Mouse (Mus musculus) layer of hippocampus, postnatal 14 days (tissue): ENCODE results near the gene Pax6. TPM values are rescaled to one million over a fixed set of nuclear protein-coding genes. Genes with fewer than 3 reads are reported as not detected.

Experiments used
- DNase-seq, 2 experiments: peaks; one replicate each; pipeline ENCODE4 v3.0.0; 2021 to 2022; ENCODE audit warnings: low spot score in 2 of 2, mixed read lengths in 1 of 2
- total RNA-seq, 2 experiments: library from RNA; stranded (reverse); gene quantifications; 2 replicates each; pipeline ENCODE4 v1.2.3; 2021

Gene Pax6
- total RNA-seq, 2 experiments from 2014 or later, result 11.1 to 11.2 TPM

GRCm38 (mm10) chr2:105682634-105683351 is 14.1 kb downstream of the Pax6 start:
- DNase-seq, result no peak

DNA sequence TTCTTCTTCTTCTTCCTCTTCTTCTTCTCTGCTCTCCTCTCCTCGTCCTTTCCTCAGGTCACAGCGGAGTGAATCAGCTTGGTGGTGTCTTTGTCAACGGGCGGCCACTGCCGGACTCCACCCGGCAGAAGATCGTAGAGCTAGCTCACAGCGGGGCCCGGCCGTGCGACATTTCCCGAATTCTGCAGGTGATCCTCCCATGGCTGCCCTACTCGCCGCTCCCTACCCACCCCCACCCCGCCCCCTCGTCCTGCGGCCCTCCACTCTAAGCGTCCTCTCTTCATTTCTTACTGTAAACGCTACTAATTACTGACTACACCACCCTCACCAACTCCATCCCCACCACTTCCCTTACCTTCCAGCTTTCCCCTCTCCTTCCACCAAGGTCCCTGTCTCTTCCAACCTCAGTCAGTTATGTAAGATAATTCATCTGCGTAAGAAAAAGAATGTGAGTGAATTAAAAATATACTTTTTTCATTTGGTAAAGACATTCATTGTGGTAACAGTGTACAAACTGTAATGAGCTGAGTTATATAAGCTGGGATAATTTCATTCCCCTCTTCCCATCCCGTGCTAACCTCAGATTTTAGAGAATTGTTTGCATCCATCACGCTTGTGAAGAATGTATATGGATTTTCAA is 15.2 kb downstream of the Pax6 start:
- DNase-seq, result no peak

DNA sequence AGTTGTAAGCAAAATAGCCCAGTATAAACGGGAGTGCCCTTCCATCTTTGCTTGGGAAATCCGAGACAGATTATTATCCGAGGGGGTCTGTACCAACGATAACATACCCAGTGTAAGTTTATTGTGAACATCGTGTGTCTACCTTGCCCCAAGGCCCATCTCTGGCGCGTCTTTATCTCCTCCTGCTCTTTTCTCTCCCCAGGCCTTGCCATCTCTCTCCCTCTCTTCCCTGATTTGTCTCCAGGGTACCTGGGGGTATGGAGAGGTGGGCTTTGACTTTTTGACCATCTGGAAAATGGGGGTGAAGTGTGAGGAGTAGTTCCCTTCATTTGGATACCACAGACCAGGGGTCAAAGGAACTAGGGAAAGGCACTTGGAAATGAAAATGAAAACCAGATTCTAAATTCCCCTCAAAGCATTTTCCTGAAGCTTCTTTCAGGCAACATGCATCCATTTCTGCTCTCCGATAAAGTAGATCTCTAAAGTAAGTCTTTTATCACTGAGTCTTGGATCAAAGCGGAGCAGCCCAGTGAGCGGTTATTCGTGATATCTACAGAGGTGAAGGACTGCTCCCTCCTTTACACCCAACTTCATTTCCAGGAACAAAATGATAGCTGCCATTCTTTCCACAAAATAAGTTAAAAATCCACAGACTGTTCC is 16.4 kb downstream of the Pax6 start:
- no peak for DNase-seq

- no peak for DNase-seq
These were observed 17.0 kb downstream of the Pax6 start for GRCm38 (mm10) chr2:105685651-105686050.

DNA sequence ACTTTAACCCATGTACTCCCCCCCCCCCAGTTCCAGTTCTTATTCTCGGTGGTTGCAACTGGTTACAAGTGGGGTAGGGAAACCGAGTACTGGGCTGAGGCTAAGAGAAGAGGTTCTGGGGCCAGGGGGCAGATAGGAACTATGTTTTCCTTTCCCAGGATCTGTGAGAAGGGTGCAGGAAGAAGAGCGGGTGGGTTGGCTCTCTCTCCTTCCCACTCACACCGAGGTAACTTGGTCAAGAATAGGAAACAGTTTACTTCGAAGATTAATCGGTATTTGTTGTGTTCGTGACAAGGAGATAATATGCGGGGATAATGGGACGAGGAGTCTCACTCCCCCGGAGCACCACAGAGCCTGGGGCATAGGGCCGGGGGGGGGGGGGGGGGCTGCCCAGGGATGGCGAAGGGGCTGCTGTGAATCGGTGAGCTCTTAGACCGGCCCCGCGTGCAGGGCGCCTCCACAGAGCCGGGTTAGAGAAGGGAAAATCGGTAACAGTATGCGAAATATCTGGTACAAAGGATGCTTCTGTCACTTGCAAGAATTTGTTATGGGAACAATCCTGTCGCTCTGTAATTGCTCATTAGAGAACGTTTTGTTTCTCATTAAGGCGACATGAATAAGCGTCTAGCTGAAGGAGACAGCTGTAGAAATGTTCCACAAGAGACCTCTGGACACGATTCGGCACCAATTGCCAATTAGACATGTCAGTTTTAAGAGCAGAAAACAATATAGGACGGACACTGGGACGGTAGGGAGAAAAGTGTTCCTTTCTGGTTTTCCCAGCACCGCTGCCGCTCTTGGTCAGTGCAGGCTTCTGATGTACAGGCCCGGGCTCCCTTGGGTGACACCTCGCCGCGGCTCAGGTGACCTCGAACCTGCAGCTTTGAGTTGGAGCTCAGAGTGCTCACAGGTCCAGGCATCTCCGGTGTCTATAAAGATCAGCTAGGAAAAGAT is 17.9 kb downstream of the Pax6 start:
- DNase-seq, result no peak

- peak; percentile 53 to 57 for DNase-seq
These were observed 18.8 kb downstream of the Pax6 start for GRCm38 (mm10) chr2:105687317-105687991.

- DNase-seq, result no peak
These were observed 19.3 kb downstream of the Pax6 start for GRCm38 (mm10) chr2:105688011-105688410.

DNA sequence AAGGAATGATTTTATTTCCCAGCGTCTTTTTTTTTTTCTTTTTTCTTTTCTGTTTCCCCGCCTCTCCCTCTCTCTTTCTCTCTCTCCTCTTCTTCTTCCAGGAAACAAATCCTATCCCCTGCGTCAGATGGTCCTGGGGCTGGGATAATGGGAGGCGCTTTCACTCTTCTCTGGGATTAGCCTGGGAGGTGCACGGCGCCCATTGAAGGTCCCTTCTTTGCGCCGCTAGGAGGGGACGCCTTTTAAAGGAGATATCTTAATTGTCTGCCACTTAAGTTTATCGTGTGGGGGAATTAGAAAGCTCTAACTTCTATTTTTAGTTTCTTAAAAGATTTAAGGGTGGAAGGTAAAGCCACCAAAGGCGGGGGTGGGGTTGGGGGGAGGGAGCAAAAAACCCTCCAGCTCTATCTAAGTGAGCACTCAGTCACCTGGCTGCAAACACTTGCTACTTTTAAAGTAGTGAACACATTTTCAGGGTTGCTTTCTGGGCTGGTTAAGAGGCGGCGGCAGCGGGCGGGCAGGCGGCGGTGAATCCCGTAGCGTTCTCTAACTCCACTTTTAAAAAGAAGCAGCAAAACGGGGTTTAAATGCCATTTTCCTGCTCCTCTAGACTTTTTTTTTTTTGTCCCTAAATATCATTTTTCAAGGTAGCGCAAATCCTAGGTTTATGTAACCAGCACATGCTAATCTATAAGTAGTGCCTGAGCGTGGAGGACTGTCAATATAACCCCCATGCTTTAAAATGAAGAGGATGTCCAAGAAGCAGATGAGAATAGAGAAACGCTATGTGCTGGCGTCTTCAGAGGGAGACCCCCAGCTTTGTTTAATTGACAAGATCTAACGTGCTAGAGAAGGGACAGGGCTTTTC is 20.0 kb downstream of the Pax6 start:
- no peak for DNase-seq

GRCm38 (mm10) chr2:105689304-105689770 is 20.6 kb downstream of the Pax6 start:
- no peak for DNase-seq

GRCm38 (mm10) chr2:105689771-105690639 is 21.3 kb downstream of the Pax6 start:
- no peak for DNase-seq

DNA sequence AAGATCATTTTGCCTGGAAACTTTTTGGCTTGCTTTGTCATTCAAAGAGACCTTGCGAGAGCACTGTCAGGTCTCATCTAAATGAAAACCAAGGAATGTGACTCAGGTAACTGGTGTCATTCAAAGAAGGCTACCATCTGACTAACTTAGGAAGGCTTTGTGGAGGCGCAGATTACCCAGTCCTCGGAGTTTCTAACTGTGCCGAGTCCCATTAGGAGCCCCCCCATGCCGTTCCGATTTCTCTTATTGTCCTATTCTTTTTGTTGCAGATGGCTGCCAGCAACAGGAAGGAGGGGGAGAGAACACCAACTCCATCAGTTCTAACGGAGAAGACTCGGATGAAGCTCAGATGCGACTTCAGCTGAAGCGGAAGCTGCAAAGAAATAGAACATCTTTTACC is 22.6 kb downstream of the Pax6 start:
- no peak for DNase-seq

DNA sequence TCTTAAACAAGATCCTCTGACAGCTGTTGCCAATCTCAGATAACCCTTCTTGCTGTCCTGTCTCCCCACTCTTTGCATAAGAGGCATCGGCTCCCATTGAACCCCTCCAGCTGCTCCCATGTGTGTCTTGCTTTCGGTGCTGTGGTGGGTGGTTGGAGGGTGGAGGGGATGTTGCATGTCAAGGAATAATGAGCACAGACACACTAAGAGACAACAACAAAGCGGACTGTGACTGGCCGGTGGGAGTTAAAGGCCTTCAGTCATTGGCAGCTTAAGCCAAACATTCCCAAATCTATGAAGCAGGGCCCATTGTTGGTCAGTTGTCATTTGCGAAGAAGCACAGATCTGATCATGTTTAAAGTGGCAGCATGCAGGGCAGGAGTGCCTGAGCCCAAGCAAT is 29.0 kb downstream of the Pax6 start:
- no peak for DNase-seq

GRCm38 (mm10) chr2:105698631-105699030 is 29.9 kb downstream of the Pax6 start:
- no peak for DNase-seq

DNA sequence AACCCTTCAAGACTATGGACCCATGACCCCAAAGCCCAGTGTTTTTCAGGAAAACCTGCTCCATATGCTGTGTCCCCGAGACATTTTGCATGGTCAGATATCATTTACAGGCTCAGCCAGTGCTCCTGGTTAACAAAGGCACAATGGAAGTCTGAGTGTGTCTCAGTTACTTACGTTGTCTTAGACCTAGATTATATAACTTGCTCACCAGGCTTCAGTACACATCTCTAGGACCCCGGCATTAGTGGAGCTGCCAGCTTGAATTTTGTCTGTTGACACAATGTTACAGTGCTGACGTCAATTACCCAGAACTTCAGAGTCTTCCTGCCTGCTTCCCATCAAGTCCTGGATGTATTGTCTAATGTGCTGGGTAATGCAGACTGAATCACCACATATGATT is 33.1 kb downstream of the Pax6 start:
- no peak for DNase-seq

DNA sequence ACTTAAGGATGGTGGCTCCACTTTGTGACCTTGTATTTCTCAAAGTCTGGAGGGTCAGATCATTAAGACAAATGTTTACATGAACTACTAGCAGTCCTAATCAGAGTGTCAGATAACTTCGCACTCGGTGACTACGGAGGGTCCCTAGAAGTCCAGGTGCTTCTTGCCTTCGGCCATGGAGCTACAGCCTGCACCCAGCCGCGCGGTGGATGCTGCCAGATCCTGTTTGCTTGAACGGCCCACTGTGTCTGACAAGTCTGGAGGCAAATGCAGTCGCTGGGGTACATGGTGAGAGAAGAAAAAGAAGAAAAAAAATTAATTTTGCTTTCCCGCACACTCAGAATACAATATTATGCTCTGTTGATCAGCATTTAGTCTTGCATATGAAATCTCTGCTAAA is 33.9 kb downstream of the Pax6 start:
- no peak for DNase-seq

GRCm38 (mm10) chr2:105705320-105705719 is 36.6 kb downstream of the Pax6 start:
- no peak for DNase-seq

DNA sequence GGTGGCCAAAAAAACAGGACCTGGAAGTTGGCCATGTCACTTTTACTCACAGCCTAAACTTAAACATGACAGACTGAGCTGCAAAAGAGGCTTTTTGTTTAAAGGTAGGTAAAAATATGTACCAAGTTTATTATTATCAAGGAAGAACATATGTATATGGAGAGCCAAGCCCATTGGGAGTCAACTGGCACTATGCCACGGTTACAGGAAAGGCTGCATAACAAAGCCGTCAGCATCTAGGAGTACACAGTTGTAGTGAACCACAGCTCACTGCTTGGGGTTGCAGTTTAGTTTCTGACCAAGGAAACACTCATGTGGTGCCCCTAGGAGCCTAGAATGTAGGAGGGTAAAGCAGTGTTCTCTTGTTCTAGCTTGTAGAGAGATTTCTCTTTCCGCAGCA is 40.4 kb downstream of the Pax6 start:
- DNase-seq, result no peak

DNA sequence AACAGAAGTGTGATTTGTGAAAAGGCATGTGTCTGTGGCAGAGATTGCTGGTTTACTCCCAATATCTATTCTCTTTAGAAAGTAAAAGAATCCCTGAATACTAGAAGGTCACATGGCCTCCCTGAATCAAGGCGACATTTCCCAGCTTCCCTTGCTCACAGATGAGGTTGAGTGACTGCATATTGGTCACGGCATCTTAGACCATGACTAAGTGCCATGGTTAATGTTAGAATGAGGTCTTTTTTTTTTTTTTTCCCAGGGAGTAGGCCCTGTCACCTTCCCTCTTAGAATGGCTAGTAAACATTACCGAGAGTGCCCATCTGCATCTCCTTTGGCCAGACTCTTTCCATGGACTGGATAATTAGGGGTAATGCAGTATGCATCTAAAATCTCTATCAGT is 41.8 kb downstream of the Pax6 start:
- no peak for DNase-seq
